In genomic region chr4:122837180-122837730, GRCm38 (mm10) we compare ENCODE assay signal across 8 mouse cellular contexts. TPM values are rescaled to one million over a fixed set of nuclear protein-coding genes. Genes with fewer than 3 reads are reported as not detected.
A peak's percentile ranks its signal among the peaks of the same experiment; 100 is the strongest.
DNase-seq lines count a peak whose midpoint lies in the region; ATAC-seq and TF ChIP-seq lines count a peak whose summit lies in the region.

No protein-coding gene starts in this region.

- no peak for TF ChIP-seq POLR2A in bone marrow macrophage, adult 2 months (IDR thresholded peaks at IDR 0.05; ENCODE audit: borderline replicate concordance, low read depth, low read length)

- peaks cover 13% of the 10 kb centered on the region for H3K4me1 ChIP-seq in heart, postnatal 0 days (ENCODE audit: control insufficient read depth, insufficient read depth)
- H3K4me1 ChIP-seq in bone marrow macrophage, adult 2 months (ENCODE audit: control insufficient read depth, insufficient read depth, low read length) = peaks cover 34% of the 10 kb centered on the region
- peaks cover 24% of the 10 kb centered on the region for H3K4me1 ChIP-seq in hindbrain, embryonic 16.5 days (ENCODE audit: control insufficient read depth, insufficient read depth, low read depth, low read length)
- peaks cover 17% of the 10 kb centered on the region; the same call in 1 of the 2 replicates for H3K4me1 ChIP-seq in midbrain, embryonic 14.5 days (ENCODE audit: control insufficient read depth, insufficient read depth, low read length)

- 0 out of 2 replicates have a peak, but pooled peaks cover 6% of the 10 kb centered on the region for H3K36me3 ChIP-seq in heart, postnatal 0 days (replicated peaks; ENCODE audit: control insufficient read depth, insufficient read depth, low read length)
- peaks cover 9% of the 10 kb centered on the region for H3K36me3 ChIP-seq in hindbrain, embryonic 16.5 days (ENCODE audit: control insufficient read depth, insufficient read depth, low read length)
- H3K36me3 ChIP-seq in midbrain, embryonic 14.5 days (ENCODE audit: control insufficient read depth, insufficient read depth, low read length) = peaks cover 4% of the 10 kb centered on the region; the same call in 1 of the 2 replicates

- ATAC-seq in heart, postnatal 0 days (ENCODE audit: insufficient read depth, low read depth) = no peak
- no peak for ATAC-seq in hindbrain, embryonic 16.5 days
- ATAC-seq in midbrain, embryonic 14.5 days (ENCODE audit: low FRiP score, low TSS enrichment) = no peak

- no peak overlapping the region for H3K4me3 ChIP-seq in heart, postnatal 0 days (ENCODE audit: low read depth, low read length)
- peak overlapping the region; percentile 75; the same call in 1 of the 2 replicates for H3K4me3 ChIP-seq in bone marrow macrophage, adult 2 months (ENCODE audit: insufficient read depth, low read length)
- peak overlapping the region; percentile 67 for H3K4me3 ChIP-seq in hindbrain, embryonic 16.5 days (ENCODE audit: low read length)
- 0 out of 2 replicates have a peak overlapping the region, but pooled peaks have one; percentile 72 for H3K4me3 ChIP-seq in midbrain, embryonic 14.5 days (replicated peaks; ENCODE audit: low read depth, low read length)
- no peak overlapping the region for H3K4me3 ChIP-seq in gastrocnemius, adult 2 months

- 68% methylated on average over 6 of the region's 6 CpGs for WGBS in heart, postnatal 0 days
- WGBS in hindbrain, embryonic 16.5 days = 69% methylated on average over 6 of the region's 6 CpGs
- 67% methylated on average over 6 of the region's 6 CpGs for WGBS in midbrain, embryonic 14.5 days

- no peak for TF ChIP-seq CTCF in heart, postnatal 0 days (IDR thresholded peaks at IDR 0.05; ENCODE audit: low read depth)
- no peak for TF ChIP-seq CTCF in bone marrow macrophage, adult 2 months (IDR thresholded peaks at IDR 0.05; ENCODE audit: low read depth, low read length)
- TF ChIP-seq CTCF in gastrocnemius, adult 2 months (IDR thresholded peaks at IDR 0.05) = no peak

- no peaks in the 10 kb centered on the region for H3K27me3 ChIP-seq in heart, postnatal 0 days (ENCODE audit: control insufficient read depth, insufficient read depth, low read length)
- no peaks in the 10 kb centered on the region for H3K27me3 ChIP-seq in hindbrain, embryonic 16.5 days (replicated peaks; ENCODE audit: control insufficient read depth, insufficient read depth, low read length)
- no peaks in the 10 kb centered on the region for H3K27me3 ChIP-seq in midbrain, embryonic 14.5 days (ENCODE audit: control insufficient read depth, insufficient read depth, low read length)

- TF ChIP-seq EP300 in heart, postnatal 0 days (IDR thresholded peaks at IDR 0.05; ENCODE audit: low read depth) = no peak

- no peak for DNase-seq in heart, postnatal 0 days (ENCODE audit: low spot score)
- DNase-seq in heart, adult 8-10 months (ENCODE audit: low spot score) = no peak
- no peak for DNase-seq in midbrain, embryonic 14.5 days
- DNase-seq in left cerebral cortex, adult 11 months (ENCODE audit: low spot score) = no peak
- DNase-seq in adipocyte (ENCODE audit: low spot score) = no peak
- no peak for DNase-seq in gastrocnemius, adult 2 months

- H3K9me3 ChIP-seq in heart, postnatal 0 days (replicated peaks; ENCODE audit: control insufficient read depth, low read length) = 0 out of 2 replicates have a peak, but pooled peaks cover 3% of the 10 kb centered on the region
- no peaks in the 10 kb centered on the region for H3K9me3 ChIP-seq in hindbrain, embryonic 16.5 days (ENCODE audit: control insufficient read depth, low read length)
- no peaks in the 10 kb centered on the region for H3K9me3 ChIP-seq in midbrain, embryonic 14.5 days (ENCODE audit: control insufficient read depth, low read length)

- intact Hi-C loops in gastrocnemius, adult 2 months (cut with DNase I) = no loop called here

- H3K27ac ChIP-seq in heart, postnatal 0 days (ENCODE audit: low read depth) = no peak overlapping the region
- H3K27ac ChIP-seq in bone marrow macrophage, adult 2 months (ENCODE audit: insufficient read depth, low read depth, low read length) = no peak overlapping the region
- no peak overlapping the region for H3K27ac ChIP-seq in hindbrain, embryonic 16.5 days (ENCODE audit: low read depth, low read length)
- no peak overlapping the region for H3K27ac ChIP-seq in midbrain, embryonic 14.5 days (replicated peaks; ENCODE audit: low read depth, low read length)
- H3K27ac ChIP-seq in gastrocnemius, adult 2 months = no peak overlapping the region

- H3K9ac ChIP-seq in heart, postnatal 0 days (replicated peaks; ENCODE audit: low read depth, low read length) = 0 out of 2 replicates have a peak overlapping the region, but pooled peaks have one; percentile 65
- H3K9ac ChIP-seq in hindbrain, embryonic 16.5 days (ENCODE audit: low read depth, low read length) = no peak overlapping the region
- no peak overlapping the region for H3K9ac ChIP-seq in midbrain, embryonic 14.5 days (replicated peaks; ENCODE audit: low read length)

- no peak overlapping the region for H3K4me2 ChIP-seq in heart, postnatal 0 days (ENCODE audit: low read depth, low read length)
- H3K4me2 ChIP-seq in hindbrain, embryonic 16.5 days (ENCODE audit: low read length) = peak overlapping the region; percentile 70
- peak overlapping the region; percentile 84 for H3K4me2 ChIP-seq in midbrain, embryonic 14.5 days (ENCODE audit: low read length)

RNA-seq across cellular contexts. Expression of gene Ppt1, which starts 1.2 kb away (rescaled TPM):
- total RNA-seq in heart, postnatal 0 days (2014; rRNA removed; ENCODE audit: low replicate concordance) = 30.0 and 37.8 TPM in 2 replicates
- 42.9 and 45.2 TPM in 2 replicates for polyA plus RNA-seq in heart, postnatal 0 days (2015; fragmentation: Nextera tagmentation; extraction: Ambion mirVana)
- 10 to 100 TPM; 44.1 to 52.8 (median 49.1) TPM for total RNA-seq in heart, adult 8-10 months (2022)
- polyA plus RNA-seq in bone marrow macrophage, adult 2 months (2012; ENCODE audit: insufficient read depth, insufficient read length, missing spikeins) = 152 and 158 TPM in 2 replicates
- 94.2 and 99.7 TPM in 2 replicates for polyA plus RNA-seq in hindbrain, embryonic 16.5 days (2015; fragmentation: Nextera tagmentation; extraction: Ambion mirVana)
- 66.1 and 74.7 TPM in 2 replicates for polyA plus RNA-seq in midbrain, embryonic 14.5 days (2014; fragmentation: Nextera tagmentation; extraction: Ambion mirVana)
- total RNA-seq in gastrocnemius, adult 2 months (2021) = 10 to 100 TPM in 1 of 2 experiments, 1 to 10 TPM in 1; 9.1 to 13.6 TPM

RNA-seq across cellular contexts. Expression of gene Cap1, which starts 48.6 kb away (rescaled TPM):
- total RNA-seq in heart, postnatal 0 days (2014; rRNA removed; ENCODE audit: low replicate concordance) = 59.6 and 73.0 TPM in 2 replicates
- polyA plus RNA-seq in heart, postnatal 0 days (2015; fragmentation: Nextera tagmentation; extraction: Ambion mirVana) = 20.6 and 22.4 TPM in 2 replicates
- total RNA-seq in heart, adult 8-10 months (2022) = 10 to 100 TPM; 38.4 to 47.9 (median 42.1) TPM
- polyA plus RNA-seq in bone marrow macrophage, adult 2 months (2012; ENCODE audit: insufficient read depth, insufficient read length, missing spikeins) = 495 and 593 TPM in 2 replicates
- 71.6 and 84.9 TPM in 2 replicates for polyA plus RNA-seq in hindbrain, embryonic 16.5 days (2015; fragmentation: Nextera tagmentation; extraction: Ambion mirVana)
- 52.2 and 72.8 TPM in 2 replicates for polyA plus RNA-seq in midbrain, embryonic 14.5 days (2014; fragmentation: Nextera tagmentation; extraction: Ambion mirVana)
- total RNA-seq in gastrocnemius, adult 2 months (2021) = 10 to 100 TPM; 17.4 to 25.5 TPM

Comparison
In these comparisons a context has a peak if more than half of its experiments do, and no peak if none do; other contexts are left out.
1. H3K4me3 ChIP-seq: peak in bone marrow macrophage, adult 2 months (single experiment), hindbrain, embryonic 16.5 days (single experiment) and midbrain, embryonic 14.5 days (single experiment); none in heart, postnatal 0 days (single experiment) and gastrocnemius, adult 2 months (single experiment).